9 mouse cellular contexts compared by ENCODE assay signal in genomic region chr3:94363291-94364153, GRCm38 (mm10). TPM values are rescaled to one million over a fixed set of nuclear protein-coding genes. Genes with fewer than 3 reads are reported as not detected.
DNase-seq lines count a peak whose midpoint lies in the region; ATAC-seq lines count a peak whose summit lies in the region.
"Had no signal": no experiment of that assay in that cellular context is flagged by ENCODE, and none has a peak within 500 bp of the region (broad histone marks: within the 10 kb centered on the region; RNA-seq: fewer than 3 reads in every experiment).

No protein-coding gene starts in this region.

- peak overlapping the region; percentile 91 for H3K9ac ChIP-seq in hindbrain, embryonic 16.5 days (ENCODE audit: low read depth, low read length)
- peak overlapping the region; percentile 36 for H3K9ac ChIP-seq in liver, embryonic 13.5 days
- peak overlapping the region; percentile 76 for H3K9ac ChIP-seq in neural tube, embryonic 15.5 days (replicated peaks)

- no peaks in the 10 kb centered on the region for H3K9me3 ChIP-seq in hindbrain, embryonic 16.5 days (ENCODE audit: control insufficient read depth, low read length)
- H3K9me3 ChIP-seq in liver, embryonic 13.5 days (replicated peaks) = no peaks in the 10 kb centered on the region
- no peaks in the 10 kb centered on the region for H3K9me3 ChIP-seq in neural tube, embryonic 15.5 days (replicated peaks)

- H3K36me3 ChIP-seq in hindbrain, embryonic 16.5 days (ENCODE audit: control insufficient read depth, insufficient read depth, low read length) = no peaks in the 10 kb centered on the region
- no peaks in the 10 kb centered on the region for H3K36me3 ChIP-seq in liver, embryonic 13.5 days
- no peaks in the 10 kb centered on the region for H3K36me3 ChIP-seq in neural tube, embryonic 15.5 days

- H3K4me1 ChIP-seq in hindbrain, embryonic 16.5 days (ENCODE audit: control insufficient read depth, insufficient read depth, low read depth, low read length) = peaks cover 11% of the 10 kb centered on the region; the same call in 1 of the 2 replicates
- peaks cover 4% of the 10 kb centered on the region; the same call in 1 of the 2 replicates for H3K4me1 ChIP-seq in liver, embryonic 13.5 days (replicated peaks)
- H3K4me1 ChIP-seq in neural tube, embryonic 15.5 days = peaks cover 19% of the 10 kb centered on the region

- peak; percentile 75 for ATAC-seq in hindbrain, embryonic 16.5 days
- ATAC-seq in liver, embryonic 13.5 days (ENCODE audit: low read depth) = peak; percentile 30; the same call in 1 of the 2 replicates
- peak; percentile 58 for ATAC-seq in neural tube, embryonic 15.5 days (ENCODE audit: low FRiP score)

- peak; percentile 18 to 41 for DNase-seq in left cerebral cortex, adult 18-20 months (ENCODE audit: low spot score in 2 of 2)
- DNase-seq in left cerebral cortex, adult 11 months (ENCODE audit: low spot score) = no peak
- peak; percentile 60 for DNase-seq in cerebellum, adult 8-10 months
- peak; percentile 28 for DNase-seq in gastrocnemius, adult 18-20 months (ENCODE audit: low spot score)
- DNase-seq in liver, embryonic 13.5 days = no peak
- DNase-seq in c-Kit-positive CD71-positive TER-119-positive erythroid progenitor cells, embryonic 14.5 days (ENCODE audit: low spot score) = no peak

- H3K27ac ChIP-seq in hindbrain, embryonic 16.5 days (ENCODE audit: low read depth, low read length) = peak overlapping the region; percentile 61
- H3K27ac ChIP-seq in liver, embryonic 13.5 days = no peak overlapping the region
- peak overlapping the region; percentile 54 for H3K27ac ChIP-seq in neural tube, embryonic 15.5 days (replicated peaks)

- peaks cover 5% of the 10 kb centered on the region for H3K27me3 ChIP-seq in hindbrain, embryonic 16.5 days (replicated peaks; ENCODE audit: control insufficient read depth, insufficient read depth, low read length)
- H3K27me3 ChIP-seq in liver, embryonic 13.5 days = peaks cover 51% of the 10 kb centered on the region
- H3K27me3 ChIP-seq in neural tube, embryonic 15.5 days (replicated peaks) = peaks cover 15% of the 10 kb centered on the region

- peak overlapping the region; percentile 95 for H3K4me2 ChIP-seq in hindbrain, embryonic 16.5 days (ENCODE audit: low read length)
- peak overlapping the region; percentile 62 for H3K4me2 ChIP-seq in liver, embryonic 13.5 days
- peak overlapping the region; percentile 89 for H3K4me2 ChIP-seq in neural tube, embryonic 15.5 days

- peak overlapping the region; percentile 64 for H3K4me3 ChIP-seq in hindbrain, embryonic 16.5 days (ENCODE audit: low read length)
- peak overlapping the region; percentile 43 for H3K4me3 ChIP-seq in liver, embryonic 13.5 days (replicated peaks)
- peak overlapping the region; percentile 57 for H3K4me3 ChIP-seq in neural tube, embryonic 15.5 days (replicated peaks)

- 5% methylated on average over 88 of the region's 97 CpGs for WGBS in hindbrain, embryonic 16.5 days
- 6% methylated on average over 92 of the region's 97 CpGs for WGBS in liver, embryonic 13.5 days (ENCODE audit: insufficient replicate concordance)
- 4% methylated on average over 91 of the region's 97 CpGs for WGBS in neural tube, embryonic 15.5 days

RNA-seq across cellular contexts. Expression of gene C2cd4d, which starts 1.3 kb away (rescaled TPM):
- under 1 TPM in 1 of 2 experiments, not detected in 1; 0.46 TPM for total RNA-seq in left cerebral cortex, adult 18-20 months (2021)
- total RNA-seq in gastrocnemius, adult 18-20 months (2021) = not detected
- 1.6 and 1.8 TPM in 2 replicates for polyA plus RNA-seq in hindbrain, embryonic 16.5 days (2015; fragmentation: Nextera tagmentation; extraction: Ambion mirVana)
- 0.22 TPM in 1 of 2 replicates, not detected in the other for polyA plus RNA-seq in liver, embryonic 13.5 days (2015; fragmentation: Nextera tagmentation; extraction: Ambion mirVana)
- 2.1 and 2.9 TPM in 2 replicates for polyA plus RNA-seq in neural tube, embryonic 15.5 days (2015; fragmentation: Nextera tagmentation; extraction: Ambion mirVana)

RNA-seq across cellular contexts. Expression of gene Rorc, which starts 9.1 kb away (rescaled TPM):
- 1 to 10 TPM; 1.7 to 1.9 TPM for total RNA-seq in left cerebral cortex, adult 18-20 months (2021)
- 100 to 1,000 TPM in 1 of 2 experiments, 10 to 100 TPM in 1; 99.4 to 107 TPM for total RNA-seq in gastrocnemius, adult 18-20 months (2021)
- polyA plus RNA-seq in hindbrain, embryonic 16.5 days (2015; fragmentation: Nextera tagmentation; extraction: Ambion mirVana) = 0.36 and 0.54 TPM in 2 replicates
- 0.58 and 0.65 TPM in 2 replicates for polyA plus RNA-seq in liver, embryonic 13.5 days (2015; fragmentation: Nextera tagmentation; extraction: Ambion mirVana)
- polyA plus RNA-seq in neural tube, embryonic 15.5 days (2015; fragmentation: Nextera tagmentation; extraction: Ambion mirVana) = 0.31 and 1.9 TPM in 2 replicates

RNA-seq across cellular contexts. Expression of gene Them5, which starts 21.6 kb away (rescaled TPM):
- total RNA-seq in left cerebral cortex, adult 18-20 months (2021) = not detected
- not detected for total RNA-seq in gastrocnemius, adult 18-20 months (2021)
- polyA plus RNA-seq in hindbrain, embryonic 16.5 days (2015; fragmentation: Nextera tagmentation; extraction: Ambion mirVana) = 0.29 TPM in 1 of 2 replicates, not detected in the other
- polyA plus RNA-seq in liver, embryonic 13.5 days (2015; fragmentation: Nextera tagmentation; extraction: Ambion mirVana) = not detected in 2 replicates
- 0.60 and 0.77 TPM in 2 replicates for polyA plus RNA-seq in neural tube, embryonic 15.5 days (2015; fragmentation: Nextera tagmentation; extraction: Ambion mirVana)
- polyA plus RNA-seq: large intestine, adult 2 months had no signal

RNA-seq across cellular contexts. Expression of gene Lingo4, which starts 34.8 kb away (rescaled TPM):
- under 1 TPM; 0.63 to 0.73 TPM for total RNA-seq in left cerebral cortex, adult 18-20 months (2021)
- under 1 TPM; 0.25 to 0.28 TPM for total RNA-seq in gastrocnemius, adult 18-20 months (2021)
- 1.7 and 2.3 TPM in 2 replicates for polyA plus RNA-seq in hindbrain, embryonic 16.5 days (2015; fragmentation: Nextera tagmentation; extraction: Ambion mirVana)
- polyA plus RNA-seq in liver, embryonic 13.5 days (2015; fragmentation: Nextera tagmentation; extraction: Ambion mirVana) = 0.03 and 0.06 TPM in 2 replicates
- 2.4 and 2.5 TPM in 2 replicates for polyA plus RNA-seq in neural tube, embryonic 15.5 days (2015; fragmentation: Nextera tagmentation; extraction: Ambion mirVana)

RNA-seq across cellular contexts. Expression of gene Tdrkh, which starts 49.6 kb away (rescaled TPM):
- total RNA-seq in left cerebral cortex, adult 18-20 months (2021) = 10 to 100 TPM; 37.8 to 39.0 TPM
- 1 to 10 TPM; 5.2 to 7.0 TPM for total RNA-seq in gastrocnemius, adult 18-20 months (2021)
- polyA plus RNA-seq in hindbrain, embryonic 16.5 days (2015; fragmentation: Nextera tagmentation; extraction: Ambion mirVana) = 51.1 and 54.8 TPM in 2 replicates
- 9.5 and 13.9 TPM in 2 replicates for polyA plus RNA-seq in liver, embryonic 13.5 days (2015; fragmentation: Nextera tagmentation; extraction: Ambion mirVana)
- polyA plus RNA-seq in neural tube, embryonic 15.5 days (2015; fragmentation: Nextera tagmentation; extraction: Ambion mirVana) = 39.2 and 43.5 TPM in 2 replicates

Comparison
In these comparisons a context has a peak if more than half of its experiments do, and no peak if none do; other contexts are left out.
1. DNase-seq: peak in left cerebral cortex, adult 18-20 months (2 of 2), cerebellum, adult 8-10 months (single experiment) and gastrocnemius, adult 18-20 months (single experiment); none in left cerebral cortex, adult 11 months (single experiment), liver, embryonic 13.5 days (single experiment) and c-Kit-positive CD71-positive TER-119-positive erythroid progenitor cells, embryonic 14.5 days (single experiment).
2. H3K9ac ChIP-seq: peak in every context shown above with its lines; median percentile 91 in hindbrain, embryonic 16.5 days; 76 in neural tube, embryonic 15.5 days; 36 in liver, embryonic 13.5 days.
3. Peak in every context shown above with its lines, with median percentiles within 50 percentile points of each other: ATAC-seq, H3K4me2 ChIP-seq and H3K4me3 ChIP-seq.